Comparison of ENCODE assay signal across 1 mouse cellular context in the genomic region with DNA sequence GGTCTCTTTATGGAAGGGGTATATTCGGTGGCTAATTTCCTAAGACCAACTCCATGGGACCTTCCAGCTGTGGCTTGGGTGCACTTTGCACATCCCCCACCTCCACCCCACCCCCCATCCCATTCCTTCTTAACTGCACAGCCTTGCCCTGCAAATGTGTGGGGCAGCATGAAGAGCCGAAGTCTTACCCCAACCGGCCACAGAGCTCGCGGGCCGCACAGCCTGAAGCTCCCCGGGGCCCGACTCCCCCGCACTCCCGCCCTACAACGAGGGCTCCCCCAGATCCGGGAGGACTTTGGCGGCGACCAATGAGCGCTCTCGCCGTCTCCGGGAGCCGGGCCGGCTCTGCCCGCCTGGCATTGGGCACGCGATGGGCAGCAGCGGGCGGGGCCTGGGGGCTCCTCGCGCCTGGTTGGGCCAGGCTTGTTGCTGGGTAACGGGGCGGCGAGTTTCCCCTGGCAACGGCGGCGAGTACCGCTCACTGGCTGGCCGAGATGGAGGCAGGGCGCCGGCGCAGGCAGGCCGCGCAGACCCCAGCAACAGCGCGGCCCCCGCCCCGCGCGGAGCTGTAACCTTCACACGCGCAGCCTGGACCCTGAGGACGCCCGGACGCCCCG.
TF ChIP-seq lines count a peak whose summit lies in the region.

No protein-coding gene starts in this region.

TF ChIP-seq in C2C12, 6 proteins besides CTCF, POLR2A, EP300 and RAD21:
- TF ChIP-seq USF1 (IDR thresholded peaks at IDR 0.05; ENCODE audit: low read depth), result no peak
- TF ChIP-seq MYOD1 (IDR thresholded peaks at IDR 0.05; ENCODE audit: control insufficient read depth, insufficient read length, low read depth), result no peak
- no peak for TF ChIP-seq FOSL1 (IDR thresholded peaks at IDR 0.05; ENCODE audit: insufficient read depth, low read length, poor library complexity, severe bottlenecking)
- TF ChIP-seq CEBPB (IDR thresholded peaks at IDR 0.05; ENCODE audit: low read depth), result no peak
- no peak for TF ChIP-seq MAX (IDR thresholded peaks at IDR 0.05)
- no peak for TF ChIP-seq MYOG (IDR thresholded peaks at IDR 0.05; ENCODE audit: control insufficient read depth, extremely low read depth, insufficient read length)
TF ChIP-seq in C2C12: peak in this region for 0.
